Mouse (Mus musculus) layer of hippocampus, adult 11-12 months (tissue): ENCODE measurements around the gene Camta1.

Experiments
- DNase-seq: peaks from one replicate; pipeline ENCODE4 v3.0.0; 2022; ENCODE audit warnings: low spot score

The Camta1 gene

GRCm38 (mm10) chr4:151385985-151386700, 475.5 kb downstream of the Camta1 start:
- peak; percentile 21 for DNase-seq

- DNase-seq = no peak
Measured at GRCm38 (mm10) chr4:151377731-151378130, 483.9 kb downstream of the Camta1 start.

DNA sequence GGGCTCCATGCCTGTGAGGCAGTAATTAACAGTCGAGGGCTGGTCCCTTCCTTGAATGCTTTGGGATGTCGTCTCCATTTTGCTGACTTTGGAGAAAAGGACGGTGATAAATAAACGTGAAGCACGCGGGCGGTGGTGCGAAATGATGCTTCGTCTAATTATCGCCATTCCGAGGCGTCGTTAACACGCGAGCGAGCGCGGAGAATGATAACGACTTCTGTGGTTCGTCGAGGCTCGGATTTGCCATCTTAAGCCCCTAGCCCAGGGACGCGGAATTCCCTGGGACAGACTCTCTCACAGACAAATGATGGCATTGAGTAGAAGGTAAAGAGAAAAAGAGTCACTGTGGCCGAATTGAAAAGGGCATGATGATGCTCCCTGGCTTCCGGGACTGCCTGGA, 485.4 kb downstream of the Camta1 start:
- DNase-seq = no peak

GRCm38 (mm10) chr4:151372855-151373566, 488.7 kb downstream of the Camta1 start:
- no peak for DNase-seq

GRCm38 (mm10) chr4:151366941-151367545, 494.6 kb downstream of the Camta1 start:
- no peak for DNase-seq

DNA sequence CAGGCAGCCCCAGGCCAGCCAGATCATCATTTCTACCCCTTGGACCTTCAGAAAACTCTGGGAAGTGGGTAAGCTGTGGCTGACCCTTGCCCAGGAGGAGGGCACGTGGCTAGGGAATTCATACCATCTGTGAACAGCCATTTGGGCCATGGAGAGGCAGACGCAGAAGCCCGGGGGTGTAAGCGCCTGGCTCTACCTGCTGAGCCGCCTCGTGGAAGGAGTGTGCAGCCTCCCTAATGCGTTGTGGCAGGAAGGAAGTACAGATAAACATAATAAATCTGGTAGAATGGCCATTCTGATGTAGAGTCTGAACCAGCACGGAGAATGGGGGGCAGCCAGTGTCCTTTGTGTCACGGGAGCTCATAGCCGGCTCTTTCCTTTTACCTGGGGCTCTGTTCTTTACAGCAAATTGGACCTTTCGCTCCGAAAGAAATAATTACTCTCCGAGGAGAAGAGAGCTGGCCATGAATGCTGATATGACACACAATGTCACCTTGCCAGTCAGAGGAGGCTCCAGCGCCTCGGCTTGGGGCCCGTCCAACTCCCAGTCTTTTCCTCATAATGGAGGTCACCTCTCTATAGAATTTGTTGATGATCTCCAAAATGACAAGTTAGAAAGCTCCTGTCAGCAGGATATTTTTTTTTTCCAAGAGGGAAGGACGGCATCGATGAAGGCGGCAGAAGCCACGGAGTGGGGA, 500.6 kb downstream of the Camta1 start:
- DNase-seq = no peak

DNA sequence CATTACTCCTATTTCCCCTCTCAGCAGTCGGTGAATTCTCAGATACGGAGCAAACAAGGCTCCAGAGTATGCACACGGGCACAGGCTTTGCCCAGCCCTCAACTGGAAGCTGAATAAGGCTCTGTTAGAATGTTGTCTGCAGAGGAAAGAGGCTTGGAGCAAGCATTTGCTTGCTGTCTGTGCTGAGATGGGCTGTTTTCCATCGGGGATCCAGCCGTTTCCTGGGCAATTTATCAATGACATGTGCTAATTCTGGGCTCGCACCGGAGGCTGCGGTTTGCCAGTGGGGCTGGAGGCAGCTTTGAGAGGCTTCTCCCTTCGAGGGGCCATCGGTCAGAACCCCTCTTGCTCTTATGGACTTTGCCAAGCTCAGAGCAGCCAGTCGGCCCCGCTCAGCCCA, 506.2 kb downstream of the Camta1 start:
- no peak for DNase-seq

DNA sequence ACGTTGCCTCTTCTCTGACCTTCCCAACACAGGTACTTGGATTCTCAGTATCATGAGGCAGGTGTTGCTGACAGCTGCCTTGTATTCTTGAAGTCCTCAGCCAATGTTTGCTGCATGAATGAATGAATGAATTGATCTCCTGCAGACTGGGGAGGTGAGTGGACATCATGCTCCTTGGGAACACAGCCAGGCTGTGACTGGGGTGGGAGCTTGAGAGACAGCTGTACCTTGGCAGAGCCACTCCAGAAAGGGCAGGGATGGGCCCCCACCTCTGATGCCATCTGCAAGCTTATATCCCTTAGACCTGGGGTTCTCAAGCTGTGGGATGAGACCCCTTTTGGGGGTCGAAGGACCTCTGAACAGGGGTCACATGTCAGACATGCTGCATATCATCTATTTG, 508.9 kb downstream of the Camta1 start:
- DNase-seq = no peak

- DNase-seq = peak; percentile 30
Measured at GRCm38 (mm10) chr4:151352249-151352648, 509.4 kb downstream of the Camta1 start.

DNA sequence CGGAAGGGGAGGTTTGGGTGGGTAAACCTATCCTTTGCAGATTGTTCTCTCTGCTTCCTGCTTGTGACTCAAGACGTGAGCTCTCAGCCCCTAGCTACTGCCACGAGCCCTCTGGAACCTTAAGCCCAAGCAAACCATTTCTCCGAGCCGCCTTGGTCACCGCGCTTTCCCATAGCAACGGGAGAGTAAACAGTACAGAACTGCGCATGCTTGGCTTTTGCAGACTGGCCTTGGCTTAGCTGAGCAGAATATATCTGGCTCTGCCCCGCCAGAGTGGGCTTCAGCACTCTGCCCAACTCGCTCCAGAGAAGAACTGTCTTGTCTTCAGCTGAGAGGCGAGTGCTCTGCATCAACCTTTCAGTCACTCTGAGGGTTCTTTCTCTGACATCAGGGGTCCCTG, 509.9 kb downstream of the Camta1 start:
- no peak for DNase-seq

DNA sequence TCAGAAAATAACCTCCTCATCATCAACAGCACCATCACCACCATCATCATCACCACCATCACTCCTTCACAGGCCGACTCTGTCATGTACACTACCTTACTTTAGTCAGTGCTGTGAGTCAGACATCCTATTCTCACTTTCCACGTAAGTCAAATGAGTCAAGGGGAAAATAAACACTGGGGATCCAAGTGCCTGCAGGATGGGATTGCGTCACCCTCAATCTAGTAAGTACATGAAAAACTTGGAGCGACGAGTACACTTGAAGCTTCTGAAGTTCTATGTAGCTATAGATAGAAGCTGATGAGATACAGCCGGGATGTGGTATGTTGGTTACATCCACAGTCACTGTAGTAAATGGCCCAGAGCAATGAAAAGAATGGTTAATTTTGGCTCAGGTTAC, 514.1 kb downstream of the Camta1 start:
- DNase-seq = no peak

DNA sequence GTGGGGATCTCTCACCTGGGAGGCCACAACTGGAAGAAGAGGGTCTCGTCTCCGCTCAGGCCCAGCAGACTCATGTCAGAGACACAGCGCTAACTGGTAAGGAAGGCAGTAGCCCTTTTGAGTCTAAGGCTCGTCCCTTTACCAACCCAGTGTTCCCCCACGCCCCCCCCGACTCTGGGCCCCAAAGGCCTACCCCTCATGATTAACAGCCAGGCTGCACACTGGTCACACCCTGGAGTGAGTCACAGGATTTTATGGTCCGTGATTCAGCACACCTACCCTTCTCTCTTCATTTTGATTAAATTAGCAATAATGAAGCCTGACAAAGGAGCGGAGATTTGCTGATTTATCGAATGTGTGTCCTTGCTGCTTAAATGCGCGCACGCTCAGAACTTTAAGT, 515.0 kb downstream of the Camta1 start:
- DNase-seq = no peak

DNA sequence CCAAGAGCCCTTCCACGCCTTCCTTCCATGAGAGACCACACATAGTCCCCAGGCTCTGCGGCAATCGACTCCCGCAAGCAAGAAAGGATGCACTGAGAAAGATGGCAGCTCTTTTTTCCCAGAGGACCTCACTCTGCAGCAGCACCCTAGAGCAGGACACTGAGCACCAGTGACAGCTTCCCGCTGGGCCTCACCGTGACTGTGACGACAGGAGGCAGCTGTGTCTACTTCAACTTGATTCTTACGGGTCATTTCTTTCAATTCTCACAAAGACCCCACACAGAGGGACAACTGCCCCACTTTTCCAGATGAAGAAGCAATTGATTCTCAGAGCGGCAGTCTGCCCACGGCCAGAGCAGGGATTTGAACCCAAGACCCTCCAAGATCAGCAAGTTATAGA, 516.9 kb downstream of the Camta1 start:
- no peak for DNase-seq

- no peak for DNase-seq
Measured at GRCm38 (mm10) chr4:151339421-151339820, 522.3 kb downstream of the Camta1 start.

DNA sequence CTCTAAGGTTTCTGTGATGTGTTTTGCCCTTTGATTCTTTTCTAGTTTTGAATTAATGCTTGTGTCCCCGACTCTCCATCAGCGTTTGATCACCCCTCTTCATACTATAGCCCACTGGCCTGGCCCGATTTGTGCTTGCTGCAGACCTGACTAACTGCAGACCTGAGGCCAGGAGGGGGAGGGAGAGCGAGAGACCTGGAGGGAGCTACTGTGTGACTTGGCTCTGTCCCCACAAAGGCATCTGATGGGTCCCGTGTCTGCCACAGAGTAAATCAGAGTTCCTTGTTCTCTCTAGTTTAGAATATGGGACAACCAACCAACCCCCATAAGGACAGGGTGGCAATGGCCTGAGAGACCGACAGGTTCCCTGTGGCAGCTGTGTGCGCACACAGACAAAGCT, 522.7 kb downstream of the Camta1 start:
- no peak for DNase-seq

GRCm38 (mm10) chr4:151337543-151337942, 524.1 kb downstream of the Camta1 start:
- no peak for DNase-seq

GRCm38 (mm10) chr4:151336413-151336812, 525.3 kb downstream of the Camta1 start:
- no peak for DNase-seq

GRCm38 (mm10) chr4:151334951-151335742, 526.5 kb downstream of the Camta1 start:
- peak; percentile 39 for DNase-seq

DNA sequence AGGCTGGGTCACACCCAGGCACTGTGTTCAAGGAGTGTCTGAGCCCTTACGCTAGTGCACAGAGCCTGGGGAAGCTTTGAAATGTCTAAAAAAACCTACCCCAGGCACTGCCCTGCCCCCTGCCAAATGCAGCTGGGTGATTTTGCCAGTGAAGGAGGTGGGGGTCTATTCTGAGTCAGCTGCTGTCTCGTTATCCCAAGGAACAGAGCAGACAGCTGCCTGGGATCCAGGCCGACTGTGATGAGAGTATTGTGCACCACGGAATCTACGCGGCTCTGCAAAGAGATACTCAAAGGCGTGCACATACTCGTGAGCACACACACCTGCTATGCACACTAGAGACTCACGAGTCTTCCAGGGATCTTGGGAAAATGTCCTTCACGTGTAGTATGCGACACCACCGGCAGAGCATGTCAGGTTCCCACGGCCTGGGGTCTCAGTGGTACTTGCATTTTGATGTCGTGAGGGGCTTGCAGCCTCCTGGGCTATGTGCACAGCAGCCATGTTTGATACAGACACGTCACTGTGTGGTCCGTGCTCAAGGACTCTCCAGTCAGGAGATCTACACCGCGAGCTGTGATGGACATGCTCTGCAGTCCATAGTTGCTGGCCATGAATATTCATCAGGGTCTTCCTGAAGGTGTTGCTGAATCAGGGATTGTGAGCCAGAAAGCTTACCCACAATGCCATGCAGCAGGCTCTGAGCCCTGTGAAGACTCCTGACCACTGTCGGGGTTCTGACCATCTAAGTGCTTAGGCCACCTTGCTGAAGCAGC, 529.4 kb downstream of the Camta1 start:
- DNase-seq = no peak

- no peak for DNase-seq
Measured at GRCm38 (mm10) chr4:151330983-151331382, 530.7 kb downstream of the Camta1 start.

DNA sequence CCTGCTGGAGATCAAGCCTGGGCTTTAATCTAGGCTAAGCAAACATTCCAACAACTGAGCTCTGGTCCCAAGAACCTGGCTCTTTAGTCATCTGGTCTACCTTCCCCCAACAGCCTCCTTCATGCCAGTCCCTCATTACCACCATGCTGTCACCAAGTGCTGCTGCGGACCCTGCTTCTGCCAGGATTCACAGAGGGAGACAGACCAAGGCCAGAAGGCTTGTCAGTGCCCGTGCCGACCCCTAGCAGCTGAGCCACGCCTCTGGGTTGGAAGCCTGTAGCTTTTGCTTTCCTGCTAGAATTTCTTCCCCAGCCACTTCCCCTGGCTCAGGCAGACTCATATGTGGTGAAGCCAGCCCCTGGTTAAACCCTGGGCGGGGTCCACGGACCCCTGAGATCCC, 533.6 kb downstream of the Camta1 start:
- DNase-seq = no peak
